Mouse (Mus musculus) gastrocnemius, postnatal 4 days (tissue): Measurements from ENCODE around the gene Chrne. TPM values are rescaled to one million over a fixed set of nuclear protein-coding genes. Genes with fewer than 3 reads are reported as not detected.

Experiments used
- DNase-seq, 2 experiments: peaks; one replicate each; pipeline ENCODE4 v3.0.0; 2021 to 2022; ENCODE audit warnings: low spot score in 2 of 2, mixed read lengths in 2 of 2
- total RNA-seq, 2 experiments: library from RNA; stranded (reverse); gene quantifications; 2 replicates each; pipeline ENCODE4 v1.2.3; 2021

The Chrne gene
- total RNA-seq, 2 experiments from 2014 or later: 13.8 to 21.4 TPM

DNA sequence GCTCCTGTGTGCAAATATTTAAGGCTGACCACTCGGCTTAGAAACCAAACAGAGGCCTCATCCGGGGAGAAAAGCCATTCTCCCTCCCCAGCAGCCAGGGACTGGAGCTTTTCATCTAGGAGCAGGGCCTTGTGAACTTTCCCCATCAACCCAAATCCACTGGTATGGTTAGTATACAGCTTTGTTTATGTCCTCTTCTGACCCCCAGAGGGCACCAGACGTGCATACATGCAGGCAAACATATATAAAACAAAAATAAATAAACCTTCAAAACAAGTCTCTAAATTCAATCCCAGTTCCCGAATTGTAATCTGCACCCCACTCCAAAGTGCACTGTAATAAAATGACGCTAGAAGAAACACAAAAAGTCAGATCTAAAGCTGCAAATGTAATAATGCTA, 10.5 kb upstream of the Chrne start:
- no peak for DNase-seq

DNA sequence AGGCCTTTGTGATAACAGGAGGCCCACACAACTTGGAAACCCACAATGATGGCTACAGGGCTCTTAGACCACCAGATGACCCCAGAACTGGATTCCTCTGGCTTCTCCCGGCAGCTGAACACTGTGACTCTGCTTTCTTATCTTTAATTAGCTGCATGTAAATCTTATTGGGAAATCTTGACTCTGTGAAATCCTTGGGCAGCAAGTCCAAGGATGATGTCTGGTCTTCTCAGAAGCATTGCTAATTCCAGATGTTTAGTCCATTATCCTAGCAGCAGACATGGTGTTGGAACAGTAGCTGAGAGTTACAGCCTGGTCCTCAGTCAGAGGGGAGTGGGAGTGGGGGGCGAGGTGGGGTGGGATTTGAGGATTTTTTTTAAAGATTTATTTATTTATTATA, 9.4 kb upstream of the Chrne start:
- DNase-seq: no peak

DNA sequence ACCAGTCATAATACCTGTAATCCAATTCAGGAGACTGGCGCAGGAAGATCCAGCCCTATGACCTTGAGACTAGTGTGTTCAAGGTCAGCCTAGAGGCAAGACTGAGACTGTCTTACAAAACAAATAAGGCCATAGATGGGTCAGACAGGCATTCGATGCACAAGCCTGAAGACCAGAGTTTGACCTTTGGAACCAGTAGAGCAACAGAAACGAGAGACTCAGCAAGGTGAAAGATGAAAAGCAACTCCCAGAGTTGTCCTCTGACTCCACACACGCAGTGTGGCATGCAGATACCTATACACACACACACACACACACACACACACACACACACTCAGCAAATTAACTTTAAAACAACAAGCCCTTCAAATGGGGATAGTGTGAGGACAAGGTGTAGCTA, 7.9 kb upstream of the Chrne start:
- no peak for DNase-seq

DNA sequence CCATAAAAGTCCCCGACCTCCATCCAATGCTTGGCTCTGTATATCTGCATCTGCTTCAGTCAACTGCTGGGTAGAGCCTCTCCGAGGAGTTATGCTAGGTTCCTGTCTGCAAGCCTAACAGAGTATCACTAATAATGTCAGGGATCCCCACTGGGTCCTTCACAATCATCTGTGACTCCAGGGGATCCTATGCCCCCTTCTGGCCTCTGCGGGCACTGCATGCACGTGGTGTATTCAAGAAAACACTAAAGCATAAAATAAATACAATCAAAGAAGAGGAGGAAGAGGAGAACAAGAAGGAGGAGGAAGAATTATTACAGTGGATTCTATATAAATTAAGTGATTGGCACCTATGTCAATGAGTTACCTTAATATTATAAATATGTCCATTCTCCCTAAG, 6.5 kb upstream of the Chrne start:
- no peak for DNase-seq

DNA sequence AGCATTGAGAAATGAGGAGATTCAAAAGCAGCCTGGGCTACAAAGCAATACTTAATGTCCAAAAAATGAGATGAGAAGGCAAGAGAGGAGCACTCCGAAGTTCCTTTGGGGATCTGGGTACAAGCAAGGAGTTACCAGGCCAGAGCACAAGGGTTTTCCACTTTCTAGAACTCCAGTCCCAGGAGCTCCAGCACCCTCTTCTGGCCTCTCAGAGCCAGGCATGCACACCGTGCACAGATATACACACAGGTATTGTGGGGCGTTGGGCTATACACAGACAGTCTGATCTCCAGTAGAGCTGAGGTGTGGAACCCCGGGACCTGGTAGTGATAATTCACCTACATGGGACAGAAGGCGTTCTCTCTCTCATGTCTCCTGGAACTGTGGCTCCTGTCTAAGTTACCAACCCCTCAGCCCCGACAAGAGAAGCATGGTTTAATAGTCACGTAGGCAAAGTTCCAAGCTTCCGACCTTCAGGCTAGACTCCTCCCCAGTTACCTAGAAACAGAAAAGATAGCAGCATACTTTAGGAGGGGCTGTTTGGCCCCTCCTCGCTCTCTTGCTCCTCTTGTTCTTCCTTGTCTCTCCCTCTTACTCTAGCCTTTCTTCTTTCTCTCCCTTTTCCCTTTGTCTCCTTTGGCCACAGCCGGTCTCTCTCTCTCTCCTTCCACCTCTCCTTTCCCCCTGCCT, 4.2 kb upstream of the Chrne start:
- no peak for DNase-seq

DNA sequence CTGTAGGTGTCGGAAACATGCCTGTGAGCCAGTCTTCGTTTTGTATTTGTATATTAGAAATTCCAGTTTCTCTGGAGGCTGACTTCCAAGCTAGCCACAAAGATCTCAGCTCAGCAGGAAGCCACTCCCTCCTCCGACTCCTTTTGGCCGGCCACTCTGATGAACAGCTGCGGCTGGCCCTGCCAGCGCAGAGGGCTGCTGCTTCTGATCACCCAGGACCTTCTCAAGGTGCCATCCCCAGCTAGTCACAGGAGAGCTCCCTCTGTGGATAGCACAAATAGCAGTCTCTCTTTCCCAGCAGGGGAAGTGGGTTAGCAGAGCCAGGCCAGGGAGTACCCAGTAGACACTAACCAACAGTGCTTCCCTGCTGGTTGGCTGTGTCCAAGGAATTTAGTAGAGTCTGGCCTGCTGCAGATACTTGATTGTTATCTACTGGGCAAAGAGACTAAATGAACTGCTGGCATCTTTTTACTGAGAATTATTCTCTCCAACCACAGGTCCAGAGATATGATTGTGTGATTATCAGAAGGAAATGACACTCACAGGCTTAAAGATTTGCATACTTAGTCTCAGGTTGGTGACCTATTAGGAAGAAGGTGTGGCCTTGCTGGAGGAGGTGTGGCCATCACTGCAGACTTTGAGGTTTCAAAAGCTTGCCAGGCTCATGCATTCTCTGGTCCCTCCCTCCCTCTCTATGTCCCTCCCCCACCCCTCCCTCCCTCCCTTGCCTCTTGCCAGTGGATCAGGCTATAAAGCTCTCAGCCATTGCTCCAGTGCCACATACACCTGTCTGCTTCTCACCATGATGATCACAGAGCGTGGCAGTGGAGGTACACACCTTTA, 3.2 kb upstream of the Chrne start:
- no peak for DNase-seq

DNA sequence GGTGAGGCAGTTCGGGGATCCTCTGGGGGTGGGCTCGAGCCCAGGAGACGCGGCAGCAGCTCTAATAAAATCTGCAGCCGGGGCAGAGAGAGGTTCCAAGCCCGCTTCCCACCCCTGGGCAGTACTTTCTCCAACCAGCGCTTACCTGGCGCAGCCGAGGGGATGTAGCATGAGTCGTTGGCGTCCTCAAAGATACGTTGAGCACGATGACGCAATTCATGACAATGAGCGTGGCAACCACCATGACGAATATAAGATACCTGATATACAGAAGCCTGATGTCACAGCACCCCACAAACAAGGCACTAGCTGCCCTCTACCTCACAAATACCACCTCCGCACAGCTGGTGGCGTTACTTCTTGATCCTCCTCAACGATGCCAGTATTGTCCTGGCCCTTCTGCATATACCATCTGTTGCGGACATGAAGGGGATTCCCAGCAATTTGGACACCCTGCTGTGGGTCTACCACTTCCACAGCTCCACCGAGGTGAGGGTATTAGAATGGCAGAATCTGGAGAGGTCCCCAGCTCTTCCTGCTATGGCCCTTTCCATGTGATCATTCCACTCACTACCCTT, 3.4 kb downstream of the Chrne start, which contains the start of gene 4930544D05Rik:
4930544D05Rik (plus strand) TSS at position 333 of the 578 bp plus-strand sequence.
- DNase-seq: no peak

DNA sequence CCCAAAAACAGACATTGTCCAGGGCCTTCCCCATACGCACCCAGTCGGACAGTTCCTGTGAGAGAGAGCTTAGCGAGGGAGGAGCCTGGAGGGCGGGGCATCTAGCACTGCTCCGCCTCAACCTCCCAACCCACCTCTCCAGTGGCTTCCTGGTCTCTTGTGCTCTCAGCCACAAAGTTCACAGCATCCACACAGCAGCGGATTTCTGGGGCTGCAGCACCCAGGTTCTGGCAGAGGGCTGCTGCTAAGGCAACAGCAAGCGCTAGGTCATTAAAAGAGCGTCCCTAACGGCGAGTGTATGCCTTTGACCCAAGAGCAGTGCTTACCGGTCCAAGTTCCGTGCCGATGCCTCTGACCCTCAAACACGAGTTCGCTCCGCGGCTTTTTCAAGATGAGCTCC, 3.9 kb downstream of the Chrne start:
- peak in 1 of 2 experiments; percentile 64 for DNase-seq

DNA sequence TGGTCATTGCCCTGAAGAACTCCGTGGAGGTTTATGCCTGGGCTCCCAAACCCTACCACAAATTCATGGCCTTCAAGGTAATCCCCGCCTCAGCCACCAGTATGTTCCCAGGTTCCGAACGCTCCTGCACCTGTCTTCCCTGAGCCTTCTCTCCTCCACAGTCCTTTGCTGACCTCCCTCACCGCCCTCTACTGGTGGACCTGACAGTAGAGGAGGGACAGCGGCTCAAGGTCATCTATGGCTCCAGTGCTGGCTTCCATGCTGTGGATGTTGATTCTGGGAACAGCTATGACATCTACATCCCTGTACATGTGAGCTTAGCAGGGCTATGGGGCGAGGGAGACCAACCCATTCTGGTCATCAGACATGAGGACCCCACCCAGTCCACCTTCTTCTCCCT, 6.5 kb downstream of the Chrne start:
- DNase-seq: no peak

DNA sequence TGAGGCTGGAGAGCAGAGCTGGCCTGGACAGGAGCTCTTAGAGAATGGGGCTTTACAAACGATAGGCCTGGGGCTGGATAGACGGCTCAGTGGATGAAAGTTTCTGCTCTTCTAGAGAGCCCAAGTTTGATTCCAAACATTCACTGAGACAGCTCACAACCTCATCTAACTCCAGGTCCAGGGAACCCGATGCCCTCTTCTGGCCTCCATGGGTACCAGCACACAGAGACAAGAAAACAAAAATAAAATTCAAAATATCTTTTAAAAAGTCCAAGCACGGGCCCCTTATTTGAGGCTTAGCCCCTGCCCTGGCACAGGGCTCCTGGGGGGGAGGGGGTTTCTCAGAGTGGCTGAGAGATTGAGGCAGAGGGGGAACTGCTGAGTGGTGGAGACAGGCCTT, 8.3 kb downstream of the Chrne start:
- no peak for DNase-seq

DNA sequence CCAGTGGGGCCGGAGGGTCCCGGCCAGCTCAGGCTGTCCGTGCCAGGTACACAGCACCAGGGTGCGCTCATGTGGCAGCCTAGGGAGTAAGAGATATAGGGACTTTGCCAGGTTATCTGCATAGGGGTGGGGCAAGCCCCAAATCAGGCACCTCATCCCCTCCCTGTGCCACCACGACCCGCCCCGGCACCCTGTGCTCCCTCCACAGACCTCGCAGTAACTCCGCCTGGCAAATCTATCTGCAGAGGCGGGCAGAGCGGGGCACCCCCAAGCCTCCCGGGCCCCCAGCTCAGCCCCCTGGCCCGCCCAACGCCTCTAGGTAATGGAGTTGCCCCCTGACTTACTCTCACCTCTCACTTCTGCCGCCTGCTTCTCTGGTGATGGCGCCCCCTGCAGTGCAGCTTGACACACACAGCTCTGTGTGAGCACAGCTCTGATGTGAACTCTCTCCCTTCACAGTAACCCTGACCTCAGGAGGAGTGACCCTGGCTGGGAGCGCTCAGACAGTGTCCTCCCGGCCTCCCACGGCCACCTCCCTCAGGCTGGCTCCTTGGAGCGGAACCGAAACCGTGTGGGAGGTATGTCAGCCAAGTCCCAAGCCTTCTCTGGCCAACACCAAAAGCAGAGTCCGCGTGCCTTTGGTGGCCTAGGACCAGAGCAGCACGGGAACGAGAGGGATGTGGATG, 10.5 kb downstream of the Chrne start:
- no peak for DNase-seq

DNA sequence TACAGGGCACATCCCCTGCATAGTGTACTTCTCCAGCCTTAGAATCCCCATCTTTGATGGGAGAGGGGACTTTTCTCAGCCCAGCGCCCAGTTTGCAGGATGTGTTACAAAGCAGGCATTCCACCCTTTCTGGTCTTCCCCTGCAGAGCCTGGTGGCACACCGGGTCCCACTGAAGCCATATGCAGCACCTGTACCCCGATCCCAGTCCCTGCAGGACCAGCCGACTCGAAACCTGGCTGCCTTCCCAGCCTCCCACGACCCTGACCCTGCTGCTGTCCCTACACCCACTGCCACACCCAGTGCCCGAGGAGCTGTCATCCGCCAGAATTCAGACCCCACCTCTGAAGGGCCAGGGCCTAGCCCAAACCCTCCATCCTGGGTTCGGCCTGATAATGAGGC, 11.4 kb downstream of the Chrne start:
- DNase-seq: no peak

DNA sequence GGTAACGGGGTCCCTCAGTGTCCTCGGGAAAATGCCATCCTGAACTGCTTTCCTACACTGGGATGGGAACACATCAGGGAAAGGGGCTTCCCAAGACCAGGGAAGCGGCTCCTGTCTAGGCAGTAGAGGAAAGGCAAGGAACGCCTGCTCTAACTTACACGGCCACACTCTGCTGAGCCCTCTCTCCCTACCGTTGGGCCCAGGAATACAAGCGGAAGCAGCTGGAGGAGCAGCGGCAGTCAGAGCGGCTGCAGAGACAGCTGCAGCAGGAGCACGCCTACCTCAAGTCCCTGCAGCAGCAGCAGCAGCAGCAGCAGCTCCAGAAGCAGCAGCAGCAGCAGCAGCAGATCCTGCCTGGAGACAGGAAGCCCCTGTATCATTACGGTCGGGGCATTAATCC, 12.3 kb downstream of the Chrne start:
- DNase-seq: no peak

DNA sequence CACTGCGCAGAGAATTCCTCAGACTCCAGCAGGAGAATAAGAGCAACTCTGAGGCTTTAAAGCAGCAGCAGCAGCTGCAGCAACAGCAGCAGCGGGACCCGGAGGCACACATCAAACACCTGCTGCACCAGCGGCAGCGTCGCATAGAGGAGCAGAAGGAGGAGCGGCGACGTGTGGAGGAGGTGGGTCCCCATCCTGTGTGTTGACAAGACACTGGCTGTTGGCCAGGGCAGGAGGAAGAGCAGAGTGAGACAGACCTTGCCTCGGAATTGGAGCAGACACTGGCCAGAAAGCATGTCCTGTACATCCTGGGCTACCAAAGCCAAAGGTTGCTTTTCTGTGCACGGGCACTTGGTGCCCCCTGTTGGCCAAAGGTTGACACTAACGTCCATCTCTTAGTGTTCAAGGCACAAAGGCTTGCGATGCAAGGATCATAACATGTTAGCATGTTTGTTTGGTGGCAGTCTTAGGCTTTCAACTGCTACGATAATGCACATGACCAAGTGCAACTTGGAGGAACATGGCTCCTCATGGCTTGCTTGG, 13.9 kb downstream of the Chrne start:
- DNase-seq: peak in 1 of 2 experiments; percentile 74

DNA sequence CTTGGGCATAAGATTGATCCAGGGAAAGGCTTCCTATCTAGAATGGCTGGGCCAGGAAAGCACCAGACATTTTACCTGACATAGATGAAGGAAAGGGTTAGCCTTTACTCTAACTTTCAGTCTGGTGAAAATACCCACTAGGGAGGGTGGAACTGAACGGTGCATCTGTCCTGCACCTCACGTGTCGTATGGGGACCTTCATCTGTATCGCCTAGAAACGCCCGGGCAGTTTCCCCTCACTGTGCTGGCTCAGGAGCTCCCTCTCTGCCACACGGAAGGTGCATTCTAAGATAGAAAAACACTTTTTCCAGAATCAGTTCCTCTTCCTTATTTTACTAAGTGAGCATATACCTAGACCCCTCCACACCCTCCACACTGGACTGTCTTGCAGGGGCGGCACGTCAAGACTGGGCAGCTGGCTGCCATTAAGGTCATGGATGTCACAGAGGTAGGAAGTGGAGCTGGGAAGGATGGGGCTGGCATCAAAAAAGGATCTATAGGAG, 20.5 kb downstream of the Chrne start:
- no peak for DNase-seq

DNA sequence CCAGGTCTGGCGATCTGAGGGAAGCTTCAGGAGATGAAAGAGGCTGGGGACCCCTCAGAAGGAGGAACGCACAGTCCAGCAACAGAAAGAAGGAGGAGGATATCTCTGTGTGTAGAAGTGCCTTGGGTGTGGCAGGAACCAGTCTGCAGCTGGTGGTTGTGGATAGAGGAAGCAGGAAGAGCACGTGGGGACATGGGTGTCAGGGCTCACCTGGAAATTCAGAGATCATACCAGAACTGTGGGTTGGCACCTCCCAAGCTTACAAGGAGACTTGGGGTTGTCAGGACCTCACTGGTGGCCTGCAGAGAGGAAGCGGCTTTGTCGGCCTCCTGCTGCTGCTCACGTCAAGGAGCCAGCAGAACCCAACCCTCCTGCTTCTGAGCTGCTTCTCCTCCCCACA, 21.7 kb downstream of the Chrne start:
- no peak for DNase-seq

DNA sequence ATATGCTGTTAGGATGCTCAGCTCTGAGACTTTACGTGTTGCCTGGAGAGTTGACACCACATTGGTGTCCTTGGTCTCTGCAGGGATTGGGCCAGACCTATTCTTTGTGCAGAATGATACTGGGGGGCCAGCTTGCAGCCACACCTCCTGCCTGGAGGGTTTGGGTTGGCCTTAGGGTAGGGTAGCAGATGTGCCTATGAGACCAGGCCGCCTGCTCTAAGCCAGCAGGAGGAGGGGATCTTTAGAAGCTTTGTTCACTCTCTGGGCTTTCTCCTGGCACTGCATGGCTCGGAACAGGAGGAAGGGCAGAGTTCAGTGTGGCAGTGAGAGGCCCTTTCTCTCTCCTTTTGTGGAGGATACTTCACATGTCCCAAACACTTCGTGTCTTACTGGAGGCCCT, 22.9 kb downstream of the Chrne start:
- no peak for DNase-seq

DNA sequence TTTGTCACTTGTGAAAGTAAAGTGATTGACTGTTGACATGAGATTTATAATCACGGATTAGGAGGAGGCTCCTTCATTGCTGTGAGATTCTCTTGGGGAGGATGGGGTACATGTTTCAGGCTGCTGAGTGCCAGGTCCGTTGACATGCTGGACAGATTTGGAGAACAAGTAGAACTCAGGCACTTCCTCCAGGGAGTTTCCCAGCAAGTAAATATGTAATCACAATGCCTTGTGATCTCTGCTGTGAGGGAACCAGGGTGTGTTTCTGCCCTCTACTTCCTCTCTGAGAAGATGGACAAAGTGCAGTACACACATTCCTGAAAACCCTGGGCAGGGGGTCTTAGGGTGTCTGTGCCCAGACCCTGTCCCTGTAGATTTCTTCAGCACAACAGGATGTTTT, 23.4 kb downstream of the Chrne start:
- no peak for DNase-seq

DNA sequence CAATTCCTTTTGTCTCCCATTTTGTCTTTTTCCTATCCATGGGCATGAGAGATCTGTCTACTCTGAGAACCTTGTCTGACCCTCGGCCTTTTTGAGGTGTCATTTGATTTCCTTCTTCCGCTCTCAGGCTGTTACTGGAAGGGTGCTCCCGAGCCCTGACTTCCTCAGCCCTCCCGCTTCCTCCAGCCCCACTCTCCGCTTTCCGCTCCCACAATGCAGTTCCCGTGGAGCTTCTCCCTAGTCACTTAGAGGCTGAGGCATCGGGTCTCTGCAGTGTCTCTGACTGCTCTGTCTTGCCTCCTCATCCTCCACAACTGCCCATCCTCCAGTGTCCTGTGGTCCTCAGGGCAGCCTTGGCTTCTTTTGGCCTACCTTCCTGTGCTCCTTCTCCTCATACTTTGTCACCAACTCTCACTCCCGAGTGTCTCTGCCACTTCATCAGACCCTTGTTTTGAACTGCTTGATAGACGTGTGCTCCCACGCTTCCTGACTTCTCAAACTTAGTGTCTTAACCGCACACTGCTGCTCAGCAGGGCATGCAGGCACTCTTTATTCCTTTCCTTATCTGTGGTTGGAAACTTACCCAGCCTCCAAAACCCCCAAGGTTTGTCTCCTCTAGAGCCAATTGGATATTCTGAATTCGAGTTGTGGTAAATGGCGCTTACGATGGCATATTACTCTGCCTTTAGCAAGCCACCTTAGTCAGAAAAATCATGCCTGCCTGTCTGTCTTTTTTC, 24.6 kb downstream of the Chrne start:
- peak in 1 of 2 experiments; percentile 14 for DNase-seq

DNA sequence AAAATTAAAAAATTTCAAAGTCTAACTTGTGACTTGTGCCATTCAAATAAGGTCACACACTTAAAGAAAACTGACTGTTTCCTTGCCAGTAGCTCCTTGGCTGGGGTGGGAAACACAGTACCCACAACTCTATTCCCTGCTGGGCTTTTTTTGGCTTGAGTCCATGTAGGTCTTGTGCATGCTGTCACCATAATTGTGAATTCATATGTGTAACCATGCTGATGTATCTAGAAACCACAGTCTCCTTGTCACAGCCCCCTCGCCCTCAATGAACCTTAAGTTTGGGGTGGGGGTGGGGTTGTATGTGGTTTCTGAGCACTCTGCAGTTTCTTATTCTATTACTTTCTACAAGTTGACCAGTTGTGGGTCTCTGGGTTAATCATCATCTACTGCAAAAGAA, 27.3 kb downstream of the Chrne start:
- DNase-seq: no peak

DNA sequence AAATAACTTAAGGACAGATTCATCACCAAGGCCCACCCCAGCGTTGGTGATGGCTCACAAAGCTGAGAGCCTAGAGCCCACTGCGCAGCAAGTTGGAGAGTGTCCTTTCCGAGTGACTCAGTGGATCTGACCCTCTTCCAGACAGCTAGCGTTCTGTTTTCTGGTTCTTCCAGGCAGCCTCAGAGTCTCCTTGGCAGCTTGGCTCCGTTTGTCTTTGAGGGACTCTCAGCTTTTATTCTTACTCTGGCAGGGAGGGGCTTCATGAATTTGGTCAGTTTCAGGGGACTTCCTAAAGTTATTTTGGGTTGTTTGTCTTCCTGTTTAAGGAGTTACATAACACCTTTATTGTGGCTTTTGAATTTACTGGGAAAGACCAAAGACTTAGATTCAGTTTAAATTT, 32.1 kb downstream of the Chrne start:
- DNase-seq: no peak
